In genomic region chr17:5752322-5752715, GRCm38 (mm10) we compare ENCODE assay signal across 8 mouse cellular contexts.
DNase-seq lines count a peak whose midpoint lies in the region; ATAC-seq and TF ChIP-seq lines count a peak whose summit lies in the region.

No protein-coding gene starts in this region.

- H3K4me2 ChIP-seq in liver, embryonic 15.5 days, result peak overlapping the region; percentile 56; the same call in 1 of the 2 replicates

- peaks cover 5% of the 10 kb centered on the region for H3K4me1 ChIP-seq in heart, embryonic 10.5 days
- peaks cover 9% of the 10 kb centered on the region for H3K4me1 ChIP-seq in hindbrain, embryonic 10.5 days (replicated peaks)
- peaks cover 25% of the 10 kb centered on the region for H3K4me1 ChIP-seq in liver, embryonic 15.5 days (replicated peaks)

- H3K9ac ChIP-seq in liver, embryonic 15.5 days, result no peak overlapping the region

- 37% methylated on average over 2 of the region's 2 CpGs for WGBS in heart, embryonic 10.5 days
- WGBS in hindbrain, embryonic 10.5 days, result 28% methylated on average over 2 of the region's 2 CpGs
- WGBS in liver, embryonic 15.5 days (ENCODE audit: insufficient replicate concordance), result 52% methylated on average over 2 of the region's 2 CpGs

- no peaks in the 10 kb centered on the region for H3K79me3 ChIP-seq in C2C12 (ENCODE audit: low read depth)

- peaks cover 8% of the 10 kb centered on the region; the same call in 1 of the 2 replicates for H3K27me3 ChIP-seq in heart, embryonic 10.5 days (ENCODE audit: insufficient read depth, poor library complexity, severe bottlenecking)
- H3K27me3 ChIP-seq in C2C12 (ENCODE audit: control insufficient read depth, insufficient read depth, insufficient read length), result peaks cover 12% of the 10 kb centered on the region
- no peaks in the 10 kb centered on the region for H3K27me3 ChIP-seq in hindbrain, embryonic 10.5 days (ENCODE audit: insufficient read depth, poor library complexity, severe bottlenecking)
- no peaks in the 10 kb centered on the region for H3K27me3 ChIP-seq in liver, embryonic 15.5 days

- no peaks in the 10 kb centered on the region for H3K36me3 ChIP-seq in heart, embryonic 10.5 days
- no peaks in the 10 kb centered on the region for H3K36me3 ChIP-seq in C2C12 (ENCODE audit: control insufficient read depth, insufficient read depth)
- H3K36me3 ChIP-seq in hindbrain, embryonic 10.5 days, result no peaks in the 10 kb centered on the region
- H3K36me3 ChIP-seq in liver, embryonic 15.5 days (replicated peaks), result peaks cover 6% of the 10 kb centered on the region; the same call in 1 of the 2 replicates

- no peak for TF ChIP-seq CTCF in C2C12 (IDR thresholded peaks at IDR 0.05; ENCODE audit: control insufficient read depth, insufficient read depth, insufficient read length)

- H3K4me3 ChIP-seq in heart, embryonic 10.5 days, result peak overlapping the region; percentile 64
- no peak overlapping the region for H3K4me3 ChIP-seq in C2C12 (ENCODE audit: insufficient read depth, poor library complexity, severe bottlenecking)
- peak overlapping the region; percentile 57 for H3K4me3 ChIP-seq in hindbrain, embryonic 10.5 days
- H3K4me3 ChIP-seq in liver, embryonic 15.5 days (replicated peaks), result no peak overlapping the region

- H3K9me3 ChIP-seq in heart, embryonic 10.5 days, result no peaks in the 10 kb centered on the region
- no peaks in the 10 kb centered on the region for H3K9me3 ChIP-seq in hindbrain, embryonic 10.5 days
- no peaks in the 10 kb centered on the region for H3K9me3 ChIP-seq in liver, embryonic 15.5 days (replicated peaks)

- intact Hi-C loops in heart, postnatal 10 days (cut with DNase I), result no loop called here

- no peak for ATAC-seq in liver, embryonic 15.5 days (ENCODE audit: insufficient read depth)

- no peak for DNase-seq in heart, embryonic 10.5 days (ENCODE audit: low spot score)
- no peak for DNase-seq in heart, postnatal 10 days
- DNase-seq in hindbrain, embryonic 10.5 days (ENCODE audit: low spot score), result no peak
- DNase-seq in Muller cell, postnatal 12 days (ENCODE audit: inconsistent ontology term), result no peak
- DNase-seq in urinary bladder, postnatal 10 days (ENCODE audit: low spot score), result no peak
- no peak for DNase-seq in embryo, embryonic 9.5 days (ENCODE audit: extremely low spot score)

- H3ac ChIP-seq in C2C12 (ENCODE audit: control insufficient read depth, insufficient read length, low read depth), result peak overlapping the region; percentile 58

- peak overlapping the region; percentile 67; the same call in 1 of the 2 replicates for H3K27ac ChIP-seq in heart, embryonic 10.5 days
- peak overlapping the region; percentile 79 for H3K27ac ChIP-seq in hindbrain, embryonic 10.5 days
- no peak overlapping the region for H3K27ac ChIP-seq in liver, embryonic 15.5 days (replicated peaks)

- H3K79me2 ChIP-seq in C2C12 (ENCODE audit: control insufficient read depth, insufficient read depth), result no peaks in the 10 kb centered on the region

TF ChIP-seq in C2C12, 6 proteins besides CTCF, POLR2A, EP300 and RAD21:
- TF ChIP-seq USF1 (IDR thresholded peaks at IDR 0.05; ENCODE audit: low read depth), result no peak
- TF ChIP-seq MYOD1 (IDR thresholded peaks at IDR 0.05; ENCODE audit: control insufficient read depth, insufficient read length, low read depth), result no peak
- no peak for TF ChIP-seq CEBPB (IDR thresholded peaks at IDR 0.05; ENCODE audit: low read depth)
- TF ChIP-seq MYOG (IDR thresholded peaks at IDR 0.05; ENCODE audit: control insufficient read depth, extremely low read depth, insufficient read length), result no peak
- TF ChIP-seq MAX (IDR thresholded peaks at IDR 0.05), result no peak
- TF ChIP-seq FOSL1 (IDR thresholded peaks at IDR 0.05; ENCODE audit: insufficient read depth, low read length, poor library complexity, severe bottlenecking), result no peak

Comparison
In these comparisons a context has a peak if more than half of its experiments do, and no peak if none do; other contexts are left out.
1. H3K4me3 ChIP-seq: peak in heart, embryonic 10.5 days (single experiment) and hindbrain, embryonic 10.5 days (single experiment); none in C2C12 (single experiment) and liver, embryonic 15.5 days (single experiment).